Mouse (Mus musculus): ENCODE data around the gene Dnajc1. TPM values are rescaled to one million over a fixed set of nuclear protein-coding genes. Genes with fewer than 3 reads are reported as not detected.

Dnajc1 gene
- total RNA-seq, 2 experiments from 2014 or later = 20.6 to 21.6 TPM

DNA sequence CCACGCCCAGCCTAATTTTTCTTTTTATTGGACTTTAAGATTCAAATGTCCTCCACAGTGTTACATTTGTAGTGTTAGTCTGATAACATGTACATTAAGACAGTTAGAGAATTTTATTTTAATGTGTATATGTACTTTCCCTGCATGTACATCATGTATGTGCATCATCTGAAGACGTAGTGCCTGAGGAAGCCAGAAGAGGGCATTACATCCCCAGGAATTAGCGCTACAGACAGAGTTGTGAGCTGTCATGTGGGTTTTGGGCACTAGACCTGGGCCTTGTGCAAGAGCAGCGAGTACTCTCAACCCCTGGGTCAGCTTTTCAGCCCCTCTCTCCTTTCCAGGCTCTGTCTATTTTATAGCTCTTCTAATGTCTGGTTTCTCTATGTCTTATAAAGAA is 189.7 kb downstream of the Dnajc1 start:
- no peak for DNase-seq (ENCODE audit: low spot score in 2 of 2)

DNA sequence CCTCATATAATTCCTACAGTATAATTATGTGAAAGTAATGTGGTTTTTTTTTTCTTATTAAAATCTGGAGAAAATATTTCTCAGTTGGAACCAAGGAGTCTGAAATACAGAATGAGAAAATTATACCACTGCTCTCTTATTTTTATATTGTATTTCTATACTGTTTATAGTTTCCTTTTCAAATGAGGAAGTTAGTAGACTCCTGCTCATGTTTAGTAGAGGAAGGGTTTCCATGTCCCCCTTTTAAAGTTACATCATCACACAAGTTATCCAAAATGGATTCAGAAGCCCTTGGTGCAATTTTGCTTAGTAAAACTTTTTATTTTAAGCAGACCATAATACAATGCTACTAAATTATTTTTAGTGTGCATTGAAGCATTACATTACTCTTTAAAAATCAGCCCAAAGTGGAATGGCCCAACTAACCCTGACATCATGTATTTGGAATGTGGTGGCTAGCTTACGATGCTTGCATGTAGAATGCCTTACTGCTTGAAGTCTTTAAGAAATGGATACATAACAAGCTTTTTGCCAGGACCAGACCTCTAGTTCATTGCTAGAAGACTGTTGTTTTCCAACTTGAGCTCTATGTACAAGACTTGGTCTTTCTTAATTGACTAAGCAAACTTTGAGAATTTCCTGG is 190.7 kb downstream of the Dnajc1 start:
- no peak for DNase-seq (ENCODE audit: low spot score in 2 of 2)

GRCm38 (mm10) chr2:18195691-18196396 is 196.8 kb downstream of the Dnajc1 start:
- peak in 1 of 2 experiments; percentile 13 for DNase-seq (ENCODE audit: low spot score in 2 of 2)

DNA sequence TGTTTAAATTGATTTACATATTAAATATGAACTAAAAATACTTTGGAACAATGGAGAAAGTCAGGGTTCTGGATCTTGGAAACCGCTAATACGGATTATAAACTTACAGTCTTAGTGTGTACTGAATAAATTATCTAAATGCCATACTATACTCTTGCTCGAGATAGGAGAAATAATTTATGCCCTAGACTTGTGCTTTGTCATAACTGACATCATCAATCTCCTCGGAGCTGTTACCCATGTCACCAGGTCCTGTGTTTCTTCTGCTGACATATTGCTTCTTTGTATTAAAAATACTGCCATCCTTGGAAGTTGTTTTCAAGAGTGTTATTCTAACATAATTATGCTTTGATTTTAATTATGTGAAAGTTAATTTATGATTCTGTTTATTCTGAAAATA is 197.3 kb downstream of the Dnajc1 start:
- DNase-seq (ENCODE audit: low spot score in 2 of 2) = no peak

- DNase-seq (ENCODE audit: low spot score in 2 of 2) = no peak
Observed at GRCm38 (mm10) chr2:18188367-18188766, 204.3 kb downstream of the Dnajc1 start.

- no peak for DNase-seq (ENCODE audit: low spot score in 2 of 2)
Observed at GRCm38 (mm10) chr2:18183079-18183478, 209.6 kb downstream of the Dnajc1 start.

GRCm38 (mm10) chr2:18181631-18182030 is 211.0 kb downstream of the Dnajc1 start:
- DNase-seq (ENCODE audit: low spot score in 2 of 2) = no peak

DNA sequence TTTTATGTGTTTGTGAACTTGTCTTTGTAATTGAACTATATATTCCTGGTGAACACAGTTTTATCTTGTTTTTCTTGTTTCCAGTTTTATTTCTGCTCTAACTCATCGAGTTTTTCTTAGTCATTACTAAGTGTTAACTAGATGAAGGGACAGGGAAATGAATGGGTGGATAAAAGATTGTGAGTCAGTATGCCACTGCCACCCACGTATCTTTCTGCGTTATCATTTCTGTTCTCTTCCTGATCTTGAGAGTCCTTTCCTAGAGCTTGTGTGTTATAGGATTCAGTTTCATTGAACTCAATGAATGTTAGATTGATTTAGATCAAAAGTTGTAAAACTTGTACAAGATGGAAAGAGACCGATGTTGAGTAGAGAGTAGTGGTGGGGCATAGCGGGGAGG is 212.3 kb downstream of the Dnajc1 start:
- DNase-seq (ENCODE audit: low spot score in 2 of 2) = no peak

- DNase-seq (ENCODE audit: low spot score in 2 of 2) = no peak
Observed at GRCm38 (mm10) chr2:18176235-18176634, 216.4 kb downstream of the Dnajc1 start.

- no peak for DNase-seq (ENCODE audit: low spot score in 2 of 2)
Observed at GRCm38 (mm10) chr2:18175234-18175633, 217.4 kb downstream of the Dnajc1 start.

GRCm38 (mm10) chr2:18169174-18169948 is 223.3 kb downstream of the Dnajc1 start:
- no peak for DNase-seq (ENCODE audit: low spot score in 2 of 2)

GRCm38 (mm10) chr2:18165511-18165910 is 227.1 kb downstream of the Dnajc1 start:
- no peak for DNase-seq (ENCODE audit: low spot score in 2 of 2)

GRCm38 (mm10) chr2:18160992-18161391 is 231.6 kb downstream of the Dnajc1 start:
- no peak for DNase-seq (ENCODE audit: low spot score in 2 of 2)

GRCm38 (mm10) chr2:18159426-18159825 is 233.2 kb downstream of the Dnajc1 start:
- no peak for DNase-seq (ENCODE audit: low spot score in 2 of 2)

DNA sequence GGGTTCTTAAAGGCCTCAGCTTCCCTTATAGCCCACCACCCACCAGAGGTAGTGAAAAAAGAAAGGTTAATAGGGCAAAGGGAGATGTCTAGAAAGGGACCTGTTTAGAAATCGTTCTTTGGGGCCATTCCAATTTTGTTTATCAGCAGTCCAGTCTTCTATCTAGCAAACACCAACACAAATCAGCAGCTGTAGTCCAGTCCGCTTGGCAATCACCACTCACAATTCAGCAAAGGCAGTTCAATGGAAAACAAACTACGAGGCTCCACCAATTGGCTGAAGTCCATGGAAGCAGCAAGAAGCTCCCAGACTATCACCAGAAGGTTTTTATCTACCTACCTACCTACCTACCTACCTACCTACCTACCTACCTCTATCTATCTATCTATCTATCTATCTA is 236.5 kb downstream of the Dnajc1 start:
- DNase-seq (ENCODE audit: low spot score in 2 of 2) = no peak
